Mouse (Mus musculus) embryo, embryonic 10.5 days (tissue): ENCODE results near the gene Frem1.

Source experiments
- DNase-seq: peaks from one replicate; pipeline ENCODE4 v3.0.0-alpha.2; 2015; ENCODE audit warnings: low spot score

Gene Frem1

GRCm38 (mm10) chr4:83051634-83052577, at the start of gene Frem1:
Gene Frem1 (minus strand): TSS chr4:83052339.
- peak; percentile 83 for DNase-seq

GRCm38 (mm10) chr4:83099025-83099424, 46.9 kb upstream of the Frem1 start:
- no peak for DNase-seq

DNA sequence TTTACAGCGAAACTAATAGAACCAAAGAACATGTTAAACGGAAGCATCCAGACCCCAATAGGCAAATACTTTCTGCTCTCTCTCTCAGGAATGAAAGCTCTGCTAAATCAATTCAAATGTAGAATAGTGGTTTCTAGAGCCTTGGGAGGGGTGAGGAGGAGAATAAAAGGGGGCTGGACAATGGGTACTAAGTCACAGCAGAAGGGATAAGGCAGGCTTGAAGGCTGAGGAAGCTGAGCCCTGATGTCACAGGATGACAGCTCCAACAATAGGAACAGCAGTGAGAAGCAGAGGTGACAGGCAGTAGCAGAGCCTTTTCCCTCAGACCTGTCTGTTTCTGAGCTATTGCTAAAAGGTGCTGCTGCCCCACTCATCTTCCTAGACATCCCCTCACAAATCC, 41.8 kb upstream of the Frem1 start:
- DNase-seq = peak; percentile 44

- no peak for DNase-seq
These were observed 38.7 kb upstream of the Frem1 start for GRCm38 (mm10) chr4:83090691-83091448.

DNA sequence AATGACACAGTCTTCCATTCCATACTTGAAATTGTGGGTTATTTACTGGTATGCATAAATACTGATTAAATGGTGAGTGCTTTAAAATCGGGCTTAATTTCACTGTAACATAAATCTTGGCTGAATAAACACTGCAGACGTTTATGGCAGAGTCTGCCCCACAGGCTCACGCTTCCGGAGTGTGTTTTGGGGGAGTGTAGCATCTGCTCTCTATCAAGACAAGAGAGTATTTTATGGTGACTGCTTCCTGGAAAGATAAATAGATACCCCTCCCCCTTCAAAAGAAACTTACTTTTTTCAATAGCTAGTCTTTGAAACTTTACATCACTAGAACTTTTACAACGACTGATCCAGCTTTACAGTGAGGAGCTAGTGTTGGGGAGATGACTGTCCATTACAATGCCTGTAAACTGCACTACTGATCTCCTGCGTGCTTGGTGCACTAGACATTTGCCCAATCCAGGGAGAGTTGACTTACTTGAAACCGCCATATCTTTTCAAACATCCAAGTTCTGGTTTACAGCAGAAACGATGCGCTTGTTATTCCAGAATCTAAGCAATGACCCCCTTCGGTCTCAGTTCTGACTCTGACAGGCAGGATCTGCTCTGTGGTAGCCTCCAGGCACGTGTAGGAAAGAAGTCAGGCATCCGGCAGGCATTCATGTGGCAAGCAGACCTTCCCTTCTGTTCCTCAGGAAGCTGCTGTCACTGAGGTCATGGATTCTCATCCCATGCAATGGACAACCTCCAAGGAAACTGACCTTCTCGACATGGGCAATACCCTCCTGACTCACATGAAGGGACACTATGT, 28.4 kb upstream of the Frem1 start:
- peak; percentile 68 for DNase-seq

- DNase-seq = peak; percentile 75
These were observed 12.1 kb upstream of the Frem1 start for GRCm38 (mm10) chr4:83064191-83064590.

GRCm38 (mm10) chr4:83061564-83061963, 9.4 kb upstream of the Frem1 start:
- no peak for DNase-seq

- peak; percentile 54 for DNase-seq
These were observed 6.5 kb upstream of the Frem1 start for GRCm38 (mm10) chr4:83058617-83059016.

DNA sequence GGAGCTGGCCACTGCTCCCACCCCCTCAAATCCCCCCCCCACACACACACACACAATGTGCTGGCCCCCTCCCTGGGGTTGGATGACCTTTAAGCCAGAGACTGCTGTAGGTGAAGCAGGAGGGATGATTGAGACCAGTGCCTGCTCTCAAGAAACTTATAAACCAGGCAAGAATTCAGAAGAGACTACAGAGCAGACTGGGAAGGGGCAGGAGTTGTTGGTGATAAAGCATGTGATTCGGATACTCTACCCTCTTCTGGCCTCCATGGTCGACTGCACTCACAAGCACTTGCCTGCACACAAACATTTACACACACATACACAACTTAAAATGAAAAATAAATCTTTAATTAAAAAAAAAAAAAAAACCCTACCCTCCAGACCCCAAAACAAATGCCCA, 6.0 kb upstream of the Frem1 start:
- DNase-seq = no peak

GRCm38 (mm10) chr4:83056496-83056895, 4.4 kb upstream of the Frem1 start:
- DNase-seq = no peak

- DNase-seq = no peak
These were observed 3.3 kb upstream of the Frem1 start for GRCm38 (mm10) chr4:83055444-83055843.

GRCm38 (mm10) chr4:83053206-83053605, 1.1 kb upstream of the Frem1 start:
- no peak for DNase-seq

DNA sequence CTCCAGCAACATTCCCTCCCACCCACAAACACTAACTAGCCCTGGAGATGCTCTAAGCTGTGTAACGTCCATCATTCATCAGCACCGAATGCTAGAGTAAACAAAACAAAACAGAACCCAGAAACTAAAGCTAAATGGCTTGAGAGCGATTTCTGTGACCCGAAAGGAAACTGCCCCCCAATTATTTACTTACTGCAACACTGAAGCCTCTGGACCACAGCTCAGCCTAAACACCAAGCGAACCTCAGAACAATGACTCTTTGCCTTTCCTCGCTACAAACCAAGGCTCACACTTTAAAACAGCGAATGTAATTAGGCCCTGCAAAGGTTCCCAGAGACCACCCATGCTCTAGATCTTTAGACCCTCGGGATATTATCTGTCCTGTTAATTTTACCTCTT, 963 bp downstream of the Frem1 start:
- DNase-seq = peak; percentile 59

DNA sequence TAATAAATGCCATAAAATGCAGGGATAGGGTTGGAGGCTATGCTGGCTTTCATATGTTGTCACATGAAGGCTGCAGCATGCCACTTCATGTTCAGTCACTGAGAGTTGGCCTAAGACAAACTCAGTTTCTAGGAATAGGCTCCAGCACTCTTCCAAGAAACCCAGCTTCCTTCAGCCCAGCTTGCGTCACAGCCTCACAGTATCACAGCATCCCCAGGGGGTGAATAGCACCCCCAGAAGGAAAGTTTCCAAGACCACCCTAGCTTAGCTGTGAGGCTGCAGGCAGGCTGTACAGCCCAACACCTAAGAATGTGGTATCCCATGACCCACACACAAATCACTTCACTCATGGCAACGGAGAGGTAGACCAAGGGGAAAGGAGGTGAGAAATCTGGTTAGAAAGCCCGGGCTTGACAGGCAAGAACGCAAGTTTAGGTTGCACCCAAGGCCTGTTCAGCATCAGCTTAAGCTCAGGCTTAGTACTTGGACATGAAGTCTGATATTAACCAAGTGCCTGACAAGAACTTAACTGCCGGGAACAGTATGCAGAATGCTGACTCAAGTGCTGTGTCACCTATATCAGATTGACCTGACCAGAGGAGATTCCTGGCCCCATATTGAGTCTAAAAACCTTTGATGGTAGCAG, 1.9 kb downstream of the Frem1 start:
- DNase-seq = peak; percentile 50

GRCm38 (mm10) chr4:83049288-83049687, 2.9 kb downstream of the Frem1 start:
- peak; percentile 65 for DNase-seq

DNA sequence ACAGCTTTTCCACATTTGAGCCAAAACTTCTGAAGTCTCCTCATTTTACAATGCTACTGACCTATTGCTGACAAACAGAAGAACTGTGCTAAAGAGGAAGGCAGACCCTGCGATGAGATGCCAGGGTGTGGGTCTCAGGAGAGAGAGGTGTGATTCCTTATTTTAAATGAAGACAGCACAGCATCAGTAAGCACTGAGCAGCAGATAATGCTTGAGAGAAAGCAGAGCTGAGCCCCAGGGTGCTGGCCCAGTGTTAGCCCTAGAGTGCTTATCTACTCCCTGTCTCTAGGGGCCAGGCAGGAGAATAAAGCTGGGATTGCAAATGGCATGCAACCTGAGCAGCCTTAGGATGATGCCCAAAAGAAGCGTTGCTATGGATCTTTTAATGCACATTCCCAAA, 3.6 kb downstream of the Frem1 start:
- no peak for DNase-seq

GRCm38 (mm10) chr4:83046806-83047205, 5.3 kb downstream of the Frem1 start:
- peak; percentile 14 for DNase-seq

- peak; percentile 29 for DNase-seq
These were observed 6.1 kb downstream of the Frem1 start for GRCm38 (mm10) chr4:83046069-83046468.

- peak; percentile 64 for DNase-seq
These were observed 6.9 kb downstream of the Frem1 start for GRCm38 (mm10) chr4:83045266-83045665.

DNA sequence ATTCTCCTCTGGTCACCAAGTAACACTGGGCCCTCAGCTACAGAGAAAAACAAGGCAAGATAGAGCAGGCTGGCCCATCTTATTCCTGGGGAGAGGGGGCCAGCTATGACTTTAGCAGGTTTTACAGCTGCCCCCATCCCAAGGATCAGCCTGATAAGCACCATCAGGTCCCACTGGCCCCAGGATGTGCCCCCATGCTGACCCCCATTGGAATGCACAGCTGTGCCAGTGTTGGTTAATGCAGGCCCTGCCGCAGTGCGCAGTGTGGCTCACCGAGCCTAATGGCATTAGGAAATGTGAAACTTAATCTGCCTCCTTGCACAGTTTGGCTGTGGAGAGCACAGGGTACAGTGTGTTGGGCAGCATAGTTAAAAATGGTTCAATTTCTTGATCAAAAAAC, 11.4 kb downstream of the Frem1 start:
- DNase-seq = peak; percentile 73

- no peak for DNase-seq
These were observed 19.4 kb downstream of the Frem1 start for GRCm38 (mm10) chr4:83032780-83033179.

- DNase-seq = peak; percentile 62
These were observed 20.5 kb downstream of the Frem1 start for GRCm38 (mm10) chr4:83031591-83031990.
